In the genomic region with DNA sequence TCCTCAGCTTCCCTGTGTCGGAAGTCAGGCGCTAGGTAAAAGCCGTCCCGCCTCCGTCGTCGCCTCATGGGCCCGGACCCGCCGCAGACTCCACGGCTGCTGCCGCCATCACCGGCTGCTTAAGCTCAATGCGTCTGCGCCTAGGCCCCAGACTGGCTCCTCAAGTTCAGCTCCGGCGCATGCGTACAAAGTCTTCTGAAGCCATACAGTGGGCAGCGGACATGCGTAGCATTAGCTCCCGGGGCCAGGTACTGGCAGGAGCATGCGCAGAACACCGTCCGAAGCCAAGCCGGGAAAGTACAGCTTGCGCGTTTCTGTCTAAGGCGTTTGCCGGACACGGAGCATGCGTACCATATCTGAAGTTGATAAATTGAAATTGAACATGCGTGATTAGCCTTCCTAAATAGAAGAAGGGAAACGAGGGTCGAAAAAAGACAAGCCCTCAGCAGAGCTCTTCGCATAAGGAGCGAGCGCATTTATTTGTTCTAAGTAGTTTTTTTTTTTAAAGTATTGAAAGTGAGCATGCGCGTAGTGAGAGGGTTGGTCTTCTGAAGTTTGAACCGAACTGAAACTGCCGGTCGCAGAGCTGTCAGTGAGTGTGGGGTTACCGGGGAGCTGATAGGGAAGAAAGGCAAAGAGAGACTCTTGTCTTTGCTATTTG, we compare ENCODE assay signal across 8 mouse cellular contexts. TPM values are rescaled to one million over a fixed set of nuclear protein-coding genes. Genes with fewer than 3 reads are reported as not detected.
DNase-seq lines count a peak whose midpoint lies in the region; ATAC-seq lines count a peak whose summit lies in the region.

Gene Rps6kb1 (minus strand): TSS at position 167 of the 661 bp plus-strand sequence.
Gene Tubd1 (plus strand): TSS at position 353 of the 661 bp plus-strand sequence.

- peak within 1 kb of the TSS; percentile 98 for H3K4me3 ChIP-seq in hindbrain, embryonic 16.5 days (ENCODE audit: low read length)
- H3K4me3 ChIP-seq in macrophage (ENCODE audit: inconsistent target): peak within 1 kb of the TSS; percentile 58

- peak within 1 kb of the TSS; percentile 91 for H3K27ac ChIP-seq in hindbrain, embryonic 16.5 days (ENCODE audit: low read depth, low read length)
- H3K27ac ChIP-seq in macrophage: peak within 1 kb of the TSS; percentile 79

- peak within 1 kb of the TSS; percentile 79 for H3K4me2 ChIP-seq in hindbrain, embryonic 16.5 days (ENCODE audit: low read length)

- WGBS in hindbrain, embryonic 16.5 days: under 1% methylated on average over 43 of the region's 43 CpGs
- under 1% methylated on average over 43 of the region's 43 CpGs for WGBS in macrophage (ENCODE audit: missing documents)

- peaks cover 60% of the 10 kb centered on the region for H3K79me2 ChIP-seq in macrophage (ENCODE audit: inconsistent target)

- H3K36me3 ChIP-seq in hindbrain, embryonic 16.5 days (ENCODE audit: control insufficient read depth, insufficient read depth, low read length): 0 out of 2 replicates have a peak, but pooled peaks cover 3% of the 10 kb centered on the region
- H3K36me3 ChIP-seq in macrophage (ENCODE audit: inconsistent target): no peaks in the 10 kb centered on the region

- peak; percentile 100 for DNase-seq in WW6 (ENCODE audit: low read depth, low spot score)
- DNase-seq in cerebellum, postnatal 4 days (ENCODE audit: low spot score in 2 of 2): peak; percentile 98
- DNase-seq in gastrocnemius, adult 18-20 months (ENCODE audit: low spot score): peak; percentile 100
- DNase-seq in left cerebral cortex, adult 18-20 months (ENCODE audit: low spot score in 2 of 2): peak; percentile 99
- peak; percentile 100 for DNase-seq in right cerebral cortex, adult 18-20 months
- peak; percentile 99 for DNase-seq in urinary bladder, postnatal 10 days (ENCODE audit: low spot score)

- peak within 1 kb of the TSS; percentile 96 for H3K9ac ChIP-seq in hindbrain, embryonic 16.5 days (ENCODE audit: low read depth, low read length)

- no peaks in the 10 kb centered on the region for H3K9me3 ChIP-seq in hindbrain, embryonic 16.5 days (ENCODE audit: control insufficient read depth, low read length)

- H3K27me3 ChIP-seq in hindbrain, embryonic 16.5 days (replicated peaks; ENCODE audit: control insufficient read depth, insufficient read depth, low read length): no peaks in the 10 kb centered on the region

- peaks cover 15% of the 10 kb centered on the region for H3K4me1 ChIP-seq in hindbrain, embryonic 16.5 days (ENCODE audit: control insufficient read depth, insufficient read depth, low read depth, low read length)

- peak; percentile 99 for ATAC-seq in hindbrain, embryonic 16.5 days

RNA-seq across cellular contexts. Expression of gene Rps6kb1, which starts in this region (rescaled TPM):
- 10 to 100 TPM; 19.6 to 20.1 TPM for total RNA-seq in gastrocnemius, adult 18-20 months (2021)
- polyA plus RNA-seq in hindbrain, embryonic 16.5 days (2015; fragmentation: Nextera tagmentation; extraction: Ambion mirVana): 53.0 and 53.1 TPM in 2 replicates
- 10 to 100 TPM; 35.5 to 36.7 TPM for total RNA-seq in left cerebral cortex, adult 18-20 months (2021)
- 10 to 100 TPM; 43.2 to 98.0 (median 75.0) TPM for total RNA-seq in macrophage (2018; cell fraction: chromatin; rRNA removed)
- total RNA-seq in macrophage (2018; cell fraction: cytosol; rRNA removed): 10 to 100 TPM; 10.8 to 18.2 (median 14.3) TPM
- 10 to 100 TPM; 24.2 to 94.2 (median 46.2) TPM for total RNA-seq in macrophage (2018; cell fraction: nucleus; rRNA removed)
- polyA plus RNA-seq in macrophage (2018): 14.6 to 22.7 TPM (median 16.3 TPM) in 3 replicates

RNA-seq across cellular contexts. Expression of gene Tubd1, which starts in this region (rescaled TPM):
- total RNA-seq in gastrocnemius, adult 18-20 months (2021): 1 to 10 TPM; 6.8 to 7.0 TPM
- 6.5 and 7.7 TPM in 2 replicates for polyA plus RNA-seq in hindbrain, embryonic 16.5 days (2015; fragmentation: Nextera tagmentation; extraction: Ambion mirVana)
- total RNA-seq in left cerebral cortex, adult 18-20 months (2021): 1 to 10 TPM; 4.8 to 5.0 TPM
- total RNA-seq in macrophage (2018; cell fraction: chromatin; rRNA removed): 10 to 100 TPM in 4 of 26 experiments, 1 to 10 TPM in 21, under 1 TPM in 1; 0.94 to 14.1 (median 6.1) TPM
- total RNA-seq in macrophage (2018; cell fraction: cytosol; rRNA removed): 1 to 10 TPM; 1.9 to 6.5 (median 5.2) TPM
- 10 to 100 TPM in 3 of 26 experiments, 1 to 10 TPM in 22, under 1 TPM in 1; 0.81 to 13.4 (median 6.3) TPM for total RNA-seq in macrophage (2018; cell fraction: nucleus; rRNA removed)
- polyA plus RNA-seq in macrophage (2018): 4.1 to 5.8 TPM (median 4.5 TPM) in 3 replicates

Comparison
In these comparisons a context has a peak if more than half of its experiments do, and no peak if none do; other contexts are left out.
1. Peak in every context shown above with its lines: DNase-seq, ATAC-seq, H3K4me3 ChIP-seq and H3K27ac ChIP-seq.